Mouse (Mus musculus) mouse embryonic stem cell (cell line): ENCODE results near the gene Gm10964.
"Not testable (repeated sequence)": the region's sequence is repeated elsewhere in the genome, so short reads cannot be mapped to it uniquely, and the experiment has no call there.

Source experiments
- in situ Hi-C, 2 experiments: fragments of 300-500 bp; cut with MboI; formaldehyde crosslinking; loops; 1 replicate in 1 of 2; 3 replicates in 1 of 2; pipeline ENCODE4 v1.14.3; 2019 to 2020; ENCODE audit warnings: low sequenced_read_pairs in 2 of 2, low pct_unique_long_range_greater_than_20kb in 1 of 2, mixed read lengths in 1 of 2; ENCODE audit not compliant: unreplicated experiment in 1 of 2

Gene Gm10964

GRCm38 (mm10) chr3:103766789-103767188 lies 27.6 kb downstream of the Gm10964 start:
- in situ Hi-C loops = no loop called here

GRCm38 (mm10) chr3:103771531-103772130 lies 32.5 kb downstream of the Gm10964 start:
- in situ Hi-C loops = no loop called here

GRCm38 (mm10) chr3:103772846-103773245 lies 33.7 kb downstream of the Gm10964 start:
- in situ Hi-C loops = no loop called here

- in situ Hi-C loops = no loop called here
Measured at GRCm38 (mm10) chr3:103773508-103773907, 34.3 kb downstream of the Gm10964 start.

GRCm38 (mm10) chr3:103774009-103774408 lies 34.8 kb downstream of the Gm10964 start:
- in situ Hi-C loops = no loop called here

GRCm38 (mm10) chr3:103777940-103778339 lies 38.8 kb downstream of the Gm10964 start:
- in situ Hi-C loops = no loop called here

GRCm38 (mm10) chr3:103778660-103779059 lies 39.5 kb downstream of the Gm10964 start:
- in situ Hi-C loops = no loop called here

- in situ Hi-C loops = no loop called here
Measured at GRCm38 (mm10) chr3:103779183-103779582, 40.0 kb downstream of the Gm10964 start.

GRCm38 (mm10) chr3:103780271-103780670 lies 41.1 kb downstream of the Gm10964 start:
- in situ Hi-C loops = no loop called here

GRCm38 (mm10) chr3:103780777-103781176 lies 41.6 kb downstream of the Gm10964 start:
- in situ Hi-C loops = no loop called here

GRCm38 (mm10) chr3:103782844-103783609 lies 43.9 kb downstream of the Gm10964 start:
- in situ Hi-C loops = no loop called here

GRCm38 (mm10) chr3:103787225-103787624 lies 48.1 kb downstream of the Gm10964 start:
- in situ Hi-C loops = no loop called here

- in situ Hi-C loops = no loop called here
Measured at GRCm38 (mm10) chr3:103789096-103789495, 49.9 kb downstream of the Gm10964 start.

- in situ Hi-C loops = no loop called here
Measured at GRCm38 (mm10) chr3:103789891-103790345, 50.8 kb downstream of the Gm10964 start.

- in situ Hi-C loops = no loop called here
Measured at GRCm38 (mm10) chr3:103790346-103791145, 51.4 kb downstream of the Gm10964 start.

GRCm38 (mm10) chr3:103791230-103792110 lies 52.3 kb downstream of the Gm10964 start, which contains the start of gene Hipk1:
TSS of gene Hipk1 (minus strand) at chr3:103791563.
- in situ Hi-C loops = no loop called here

- in situ Hi-C loops = not testable (repeated sequence)
Measured at GRCm38 (mm10) chr3:103792111-103792406, 52.9 kb downstream of the Gm10964 start.

- in situ Hi-C loops = no loop called here
Measured at GRCm38 (mm10) chr3:103792566-103792965, 53.4 kb downstream of the Gm10964 start.
